Mouse (Mus musculus) liver, adult 2 months (tissue): ENCODE measurements around the gene Adamtsl2. TPM values are rescaled to one million over a fixed set of nuclear protein-coding genes. Genes with fewer than 3 reads are reported as not detected.

ENCODE experiments used
- DNase-seq: peaks from one replicate; pipeline ENCODE4 v3.0.0-alpha.2; 2011; ENCODE audit warnings: low read depth, low spot score; ENCODE audit errors: extremely low read depth
- H3K27ac ChIP-seq: fragments of 200-500 bp; replicated peaks from 2 replicates; pipeline ENCODE4 v1.5.1; 2012; ENCODE audit warnings: low read depth, mild to moderate bottlenecking, control low read depth, inconsistent platforms, low read length; ENCODE audit not compliant: insufficient read depth
- H3K27me3 ChIP-seq: fragments of 200-500 bp; 2 replicates; pipeline ENCODE4 v1.6.1; 2012; ENCODE audit warnings: mild to moderate bottlenecking, moderate library complexity, low read length, inconsistent platforms; ENCODE audit not compliant: control insufficient read depth, insufficient read depth
- H3K36me3 ChIP-seq: fragments of 200-500 bp; 2 replicates; pipeline ENCODE4 v1.6.1; 2012; ENCODE audit warnings: low read length, inconsistent platforms; ENCODE audit not compliant: control insufficient read depth, insufficient read depth
- H3K4me1 ChIP-seq: fragments of 200-500 bp; 2 replicates; pipeline ENCODE4 v1.6.1; 2011; ENCODE audit warnings: low read length; ENCODE audit not compliant: control insufficient read depth, insufficient read depth
- H3K4me3 ChIP-seq: fragments of 200-500 bp; 2 replicates; pipeline ENCODE4 v1.5.1; 2011; ENCODE audit warnings: low read depth, mild to moderate bottlenecking, control low read depth, low read length, moderate library complexity; ENCODE audit not compliant: insufficient read depth
- H3K79me2 ChIP-seq: fragments of 200-500 bp; 2 replicates; pipeline ENCODE4 v1.6.1; 2012; ENCODE audit warnings: inconsistent platforms, mild to moderate bottlenecking, low read length, moderate library complexity; ENCODE audit not compliant: control insufficient read depth, insufficient read depth
- H3K9ac ChIP-seq: fragments of 200-500 bp; 2 replicates; pipeline ENCODE4 v1.6.1; 2012; ENCODE audit warnings: low read depth, mild to moderate bottlenecking, control low read depth, inconsistent platforms, low read length
- CTCF ChIP-seq: fragments of 200-500 bp; IDR thresholded peaks from 2 replicates; pipeline ENCODE4 v1.5.1; 2011; ENCODE audit warnings: low read depth, low read length, control low read depth
- POLR2A ChIP-seq: fragments of 200-500 bp; IDR thresholded peaks from 2 replicates; pipeline ENCODE4 v1.6.1; 2011; ENCODE audit warnings: low read length, control low read depth; ENCODE audit not compliant: insufficient read depth; ENCODE audit errors: extremely low read depth
- WGBS: fragments of 180-500 bp; shearing (Covaris S2); methylation state at CpG from one replicate; pipeline ENCODE4 v1.1.7; 2018; 5-methylcytosine and 5-hydroxymethylcytosine counted together
- polyA plus RNA-seq: library from polyadenylated mRNA; depleted of rRNA; stranded (reverse); fragments of >200 nt; gene quantifications from 2 replicates; pipeline ENCODE4 v1.2.3, GENCODE M21; 2012
- total RNA-seq: library from RNA; depleted of rRNA; stranded (reverse); fragments of >200 nt; gene quantifications from 2 replicates; pipeline ENCODE4 v1.2.3, GENCODE M21; 2014

Adamtsl2 gene
- total and polyA plus RNA-seq, 2 experiments: 3.5 to 4.4 TPM

DNA sequence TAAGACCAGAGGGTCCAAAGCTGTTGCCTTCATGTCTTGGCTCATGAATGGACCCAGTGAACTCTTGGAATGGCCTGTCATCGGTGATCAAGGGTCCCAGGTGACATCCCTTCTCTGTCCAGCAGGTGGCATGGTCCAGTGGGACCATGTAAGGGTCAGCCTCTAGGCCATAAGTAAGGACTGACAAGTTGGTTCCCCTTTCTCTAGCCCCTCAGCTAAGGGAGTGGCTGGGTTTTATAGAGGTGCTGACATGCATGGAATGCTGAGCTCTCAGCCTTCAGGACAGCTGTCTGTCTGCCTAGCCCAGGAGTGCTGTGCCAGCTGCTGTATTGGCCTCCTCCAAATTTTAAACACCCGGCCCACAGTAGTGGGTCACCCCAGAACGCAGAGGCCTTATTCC is 3.7 kb upstream of the Adamtsl2 start:
- TF ChIP-seq CTCF (peak; percentile 74), POLR2A (no peak)
- no peaks in the 10 kb centered on the region for H3K36me3 ChIP-seq
- H3K79me2 ChIP-seq: no peaks in the 10 kb centered on the region
- no peaks in the 10 kb centered on the region for H3K27me3 ChIP-seq
- no peak overlapping the region for H3K9ac ChIP-seq
- DNase-seq: peak; percentile 34
- H3K27ac ChIP-seq: no peak overlapping the region
- WGBS: 70% methylated on average over 3 of the region's 3 CpGs
- no peak overlapping the region for H3K4me3 ChIP-seq
- H3K4me1 ChIP-seq: 0 out of 2 replicates have a peak, but pooled peaks cover 3% of the 10 kb centered on the region

GRCm38 (mm10) chr2:27077655-27078244 is 1.4 kb upstream of the Adamtsl2 start:
- H3K36me3 ChIP-seq: no peaks in the 10 kb centered on the region
- DNase-seq: no peak
- H3K27ac ChIP-seq: no peak overlapping the region
- 0 out of 2 replicates have a peak, but pooled peaks cover 3% of the 10 kb centered on the region for H3K4me1 ChIP-seq
- no peaks in the 10 kb centered on the region for H3K27me3 ChIP-seq
- no peaks in the 10 kb centered on the region for H3K79me2 ChIP-seq
- WGBS: 72% methylated on average over 10 of the region's 10 CpGs
- no peak for TF ChIP-seq POLR2A
- TF ChIP-seq CTCF: peak; percentile 15; the same call in 1 of the 2 replicates
- H3K4me3 ChIP-seq: no peak overlapping the region
- H3K9ac ChIP-seq: no peak overlapping the region

DNA sequence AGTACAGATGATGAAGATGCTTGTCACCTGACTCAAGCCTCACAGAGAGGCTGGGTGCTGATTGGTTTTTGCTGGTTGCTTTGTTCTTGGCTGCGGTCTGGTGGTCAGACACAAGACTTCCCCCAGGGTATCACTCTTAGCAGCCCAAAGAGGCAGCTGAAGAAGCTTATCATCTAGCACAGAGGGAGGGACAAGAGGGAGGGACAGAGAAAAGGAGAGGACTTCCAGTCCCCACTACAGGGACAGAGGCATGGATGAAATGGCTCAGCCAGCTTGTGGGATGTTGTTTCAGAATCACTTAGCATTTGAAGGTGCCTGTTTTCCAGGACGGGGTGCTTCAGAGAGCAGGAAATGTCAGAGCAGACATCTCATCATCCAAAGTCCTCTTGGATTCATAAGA is 867 bp upstream of the Adamtsl2 start:
- 67% methylated on average over 2 of the region's 2 CpGs for WGBS

DNA sequence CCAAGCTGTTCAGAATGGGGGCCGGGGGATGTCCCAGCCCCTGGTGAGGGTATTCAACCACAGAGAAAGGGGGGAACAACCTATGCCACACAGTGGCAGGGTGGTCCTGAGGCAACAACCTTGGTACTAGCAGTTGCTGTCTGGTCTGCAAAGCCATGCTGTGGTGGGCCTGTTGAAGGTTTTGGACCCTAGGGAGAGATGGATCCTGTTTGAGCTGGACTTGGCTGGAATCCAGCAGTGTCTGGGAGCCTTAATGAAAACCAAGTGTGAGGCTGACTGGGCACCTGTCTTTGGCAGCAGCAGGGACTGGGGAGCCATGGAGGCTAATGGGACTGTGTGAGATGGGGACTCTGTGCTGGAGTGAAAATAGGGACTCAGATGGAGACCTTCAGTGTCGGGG is 470 bp downstream of the Adamtsl2 start:
- no peak overlapping the region for H3K27ac ChIP-seq

More for the DNA sequence above, 867 bp upstream of the Adamtsl2 start:
- H3K36me3 ChIP-seq: no peaks in the 10 kb centered on the region
- H3K9ac ChIP-seq: no peak overlapping the region
- no peaks in the 10 kb centered on the region for H3K27me3 ChIP-seq
- no peak for TF ChIP-seq POLR2A
- no peak for TF ChIP-seq CTCF
- DNase-seq: no peak
- H3K4me3 ChIP-seq: no peak overlapping the region
- H3K4me1 ChIP-seq: 0 out of 2 replicates have a peak, but pooled peaks cover 3% of the 10 kb centered on the region
- H3K79me2 ChIP-seq: no peaks in the 10 kb centered on the region
- no peak overlapping the region for H3K27ac ChIP-seq

DNA sequence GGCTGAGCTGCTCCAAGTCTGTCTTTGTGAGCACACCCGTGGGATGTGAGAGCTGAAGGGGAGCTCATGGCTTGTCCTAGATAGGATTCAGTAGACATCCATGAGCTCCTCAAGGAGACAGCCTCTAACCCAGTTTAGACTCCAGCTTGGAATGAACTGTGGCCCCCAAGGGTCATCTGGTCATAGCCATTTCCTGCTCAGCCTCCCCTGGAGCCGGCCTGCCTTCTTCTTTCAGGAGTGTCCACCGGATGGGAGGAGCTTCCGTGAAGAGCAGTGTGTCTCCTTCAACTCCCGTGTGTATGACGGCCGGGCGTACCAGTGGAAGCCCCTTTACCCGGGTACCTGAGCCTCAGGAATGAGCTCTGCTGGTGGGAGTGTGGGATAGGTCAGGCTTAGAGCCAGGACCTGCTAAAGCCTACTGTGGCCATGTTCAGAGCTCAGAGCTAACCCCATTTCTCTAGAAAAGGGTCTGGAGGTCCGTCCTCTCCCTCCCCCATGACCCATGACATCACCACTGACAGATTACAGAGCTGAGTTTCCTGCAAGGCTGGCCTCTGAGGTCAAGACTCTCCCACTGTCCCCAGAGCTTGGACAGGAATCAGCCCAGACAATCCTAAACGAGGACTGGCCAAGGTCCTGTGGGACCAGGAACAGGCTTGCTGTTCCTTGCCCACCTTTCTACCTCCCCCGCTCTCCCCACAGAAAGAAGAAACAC is 4.7 kb downstream of the Adamtsl2 start:
- 73% methylated on average over 12 of the region's 12 CpGs for WGBS
- H3K27ac ChIP-seq: no peak overlapping the region

More for the DNA sequence above, 470 bp downstream of the Adamtsl2 start:
- H3K36me3 ChIP-seq: no peaks in the 10 kb centered on the region
- H3K9ac ChIP-seq: peak overlapping the region; percentile 14; the same call in 1 of the 2 replicates
- TF ChIP-seq POLR2A (no peak), CTCF (no peak)
- DNase-seq: no peak
- H3K27me3 ChIP-seq: no peaks in the 10 kb centered on the region
- 79% methylated on average over 2 of the region's 2 CpGs for WGBS
- 0 out of 2 replicates have a peak, but pooled peaks cover 3% of the 10 kb centered on the region for H3K4me1 ChIP-seq
- H3K4me3 ChIP-seq: peak overlapping the region; percentile 5; the same call in 1 of the 2 replicates
- H3K79me2 ChIP-seq: no peaks in the 10 kb centered on the region

DNA sequence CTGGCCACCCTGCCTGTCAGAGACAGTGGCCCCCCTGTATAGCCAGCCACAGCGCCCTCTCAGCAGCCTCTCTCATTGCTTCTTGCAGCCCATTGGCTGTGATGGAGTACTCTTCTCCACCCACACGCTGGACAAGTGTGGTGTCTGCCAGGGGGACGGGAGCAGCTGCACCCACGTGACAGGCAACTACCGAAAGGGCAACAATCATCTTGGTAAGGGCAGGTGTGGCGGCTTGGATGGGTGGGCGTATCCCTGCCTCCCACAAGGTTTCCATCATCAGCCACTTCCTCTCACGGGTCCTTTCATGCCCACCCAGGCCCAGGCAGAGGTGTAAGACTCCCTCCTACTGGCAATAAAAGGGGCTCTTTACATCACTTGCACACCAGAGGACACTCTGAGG is 5.8 kb downstream of the Adamtsl2 start:
- H3K4me1 ChIP-seq: peaks cover 5% of the 10 kb centered on the region; the same call in 1 of the 2 replicates
- H3K9ac ChIP-seq: no peak overlapping the region
- no peaks in the 10 kb centered on the region for H3K79me2 ChIP-seq
- no peak overlapping the region for H3K27ac ChIP-seq
- H3K4me3 ChIP-seq: no peak overlapping the region
- WGBS: 49% methylated on average over 8 of the region's 8 CpGs
- no peaks in the 10 kb centered on the region for H3K36me3 ChIP-seq
- TF ChIP-seq POLR2A (no peak), CTCF (no peak)
- DNase-seq: no peak
- H3K27me3 ChIP-seq: no peaks in the 10 kb centered on the region

More for the DNA sequence above, 4.7 kb downstream of the Adamtsl2 start:
- no peak overlapping the region for H3K4me3 ChIP-seq
- no peaks in the 10 kb centered on the region for H3K79me2 ChIP-seq
- DNase-seq: peak; percentile 24
- TF ChIP-seq CTCF: no peak
- TF ChIP-seq POLR2A: no peak
- H3K4me1 ChIP-seq: peaks cover 5% of the 10 kb centered on the region; the same call in 1 of the 2 replicates
- no peak overlapping the region for H3K9ac ChIP-seq
- H3K36me3 ChIP-seq: no peaks in the 10 kb centered on the region
- H3K27me3 ChIP-seq: no peaks in the 10 kb centered on the region
